Mouse (Mus musculus): Measurements from ENCODE around the gene Hras. TPM values are rescaled to one million over a fixed set of nuclear protein-coding genes. Genes with fewer than 3 reads are reported as not detected.

Hras gene
- total RNA-seq, 4 experiments from 2014 or later, result 80.0 to 105 (median 92.6) TPM

GRCm38 (mm10) chr7:141173323-141173850, 20.4 kb downstream of the Hras start:
- no peak for DNase-seq

- peak; percentile 90 for DNase-seq
Observed at GRCm38 (mm10) chr7:141172116-141173006, 21.4 kb downstream of the Hras start, which contains the start of gene Rnh1. TSS of gene Rnh1 (minus strand) at chr7:141172857.

DNA sequence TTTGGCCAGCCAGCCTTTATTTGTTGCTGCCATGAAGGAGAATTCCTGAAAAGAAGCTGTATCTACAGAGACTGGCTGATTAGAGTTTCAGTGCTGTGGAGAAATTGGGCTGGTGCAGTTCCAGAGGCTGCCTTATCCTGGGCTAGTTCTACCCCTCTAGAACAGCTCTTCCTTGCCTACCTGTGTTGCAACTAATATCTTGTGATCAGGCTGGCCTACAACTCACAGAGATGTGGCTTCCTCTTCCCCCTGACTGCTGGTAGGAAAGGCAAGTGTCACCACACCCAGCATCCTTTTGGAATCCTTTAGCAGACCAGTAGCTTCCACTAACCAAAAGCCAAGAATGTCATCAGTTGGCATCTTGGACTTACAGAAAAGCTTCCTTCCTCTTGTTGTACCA, 23.9 kb downstream of the Hras start:
- DNase-seq, result no peak

- DNase-seq, result no peak
Observed at GRCm38 (mm10) chr7:141169300-141169699, 24.5 kb downstream of the Hras start.

GRCm38 (mm10) chr7:141168518-141168953, 25.3 kb downstream of the Hras start:
- DNase-seq, result peak; percentile 81

DNA sequence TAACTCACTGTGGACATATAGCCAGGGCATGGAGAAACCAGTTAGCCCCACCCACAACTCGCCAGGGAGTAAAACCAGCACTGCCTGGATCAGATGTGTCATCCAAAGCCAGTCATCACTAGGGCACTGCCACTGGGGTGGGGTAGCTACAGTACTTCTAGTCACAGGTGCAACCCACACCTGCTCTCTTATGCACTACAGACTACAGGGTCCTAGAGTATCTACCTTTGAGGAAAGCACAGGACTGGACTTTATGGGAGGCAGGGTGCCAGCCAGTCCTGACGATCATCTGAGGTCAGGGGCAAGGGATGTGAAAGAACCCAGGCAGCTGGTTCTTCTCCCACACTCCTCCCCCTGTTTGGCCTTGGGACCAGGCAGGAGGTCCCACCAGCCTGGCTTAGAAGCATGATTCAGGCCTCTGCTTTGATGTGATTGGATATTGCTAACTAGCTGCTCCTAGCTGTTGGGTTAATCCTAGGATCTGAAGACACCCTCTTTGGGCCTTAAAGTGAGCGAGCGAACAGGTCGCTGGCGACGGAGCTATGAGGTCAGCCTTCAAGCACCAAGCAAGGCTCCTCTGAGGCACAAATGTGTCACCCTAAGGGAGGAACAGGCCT, 25.8 kb downstream of the Hras start:
- DNase-seq, result peak; percentile 82

DNA sequence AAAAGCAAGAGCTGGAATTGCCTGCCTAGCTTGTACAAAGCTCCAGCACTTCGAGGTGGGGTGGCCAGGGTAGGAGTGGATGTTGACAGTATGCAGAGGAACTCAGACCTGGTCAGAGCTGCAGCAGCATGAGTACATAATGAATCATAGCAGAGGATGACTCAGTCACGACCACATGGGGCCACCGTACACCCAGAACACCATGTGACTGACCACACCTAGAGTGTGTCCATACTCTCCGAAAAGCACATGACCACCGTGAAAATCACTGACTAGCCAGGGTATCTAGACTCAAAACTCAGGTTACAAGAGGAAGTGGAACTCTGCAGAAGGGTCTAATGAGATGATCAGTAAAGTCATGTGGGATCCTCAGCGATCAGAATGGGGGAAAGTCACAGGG, 29.0 kb downstream of the Hras start:
- DNase-seq, result peak; percentile 68

GRCm38 (mm10) chr7:141164397-141164796, 29.4 kb downstream of the Hras start:
- DNase-seq, result no peak

GRCm38 (mm10) chr7:141155362-141155761, 38.4 kb downstream of the Hras start:
- no peak for DNase-seq

- no peak for DNase-seq
Observed at GRCm38 (mm10) chr7:141148639-141149038, 45.2 kb downstream of the Hras start.

GRCm38 (mm10) chr7:141147044-141147443, 46.8 kb downstream of the Hras start:
- DNase-seq, result no peak

DNA sequence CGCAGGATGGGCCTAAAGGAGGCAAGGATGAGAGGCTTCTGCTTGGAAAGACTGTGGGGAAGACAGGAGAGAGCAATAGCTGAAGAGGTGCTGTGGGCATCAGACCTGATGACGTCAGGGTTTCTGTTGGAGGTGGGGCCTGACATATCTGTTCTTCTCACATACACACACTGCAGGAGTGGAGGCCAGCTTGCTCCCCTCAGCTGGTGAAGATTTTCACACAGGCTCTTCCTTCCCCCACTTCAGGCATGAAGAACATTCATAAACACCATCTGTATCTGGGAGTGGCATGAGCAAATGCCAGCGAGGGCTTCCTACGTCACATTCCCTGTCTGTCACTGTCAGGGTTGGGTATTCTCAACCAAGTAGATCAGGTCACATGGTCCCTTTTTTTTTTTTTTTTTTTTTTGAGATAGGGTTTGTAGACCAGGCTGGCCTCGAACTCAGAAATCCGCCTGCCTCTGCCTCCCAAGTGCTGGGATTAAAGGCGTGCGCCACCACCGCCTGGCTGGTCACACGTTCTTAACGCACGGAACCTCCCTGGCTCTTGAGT, 47.7 kb downstream of the Hras start:
- DNase-seq, result no peak

- no peak for DNase-seq
Observed at GRCm38 (mm10) chr7:141145403-141145802, 48.4 kb downstream of the Hras start.

GRCm38 (mm10) chr7:141144650-141145049, 49.2 kb downstream of the Hras start:
- no peak for DNase-seq

GRCm38 (mm10) chr7:141143861-141144260, 49.9 kb downstream of the Hras start:
- DNase-seq, result peak; percentile 51

DNA sequence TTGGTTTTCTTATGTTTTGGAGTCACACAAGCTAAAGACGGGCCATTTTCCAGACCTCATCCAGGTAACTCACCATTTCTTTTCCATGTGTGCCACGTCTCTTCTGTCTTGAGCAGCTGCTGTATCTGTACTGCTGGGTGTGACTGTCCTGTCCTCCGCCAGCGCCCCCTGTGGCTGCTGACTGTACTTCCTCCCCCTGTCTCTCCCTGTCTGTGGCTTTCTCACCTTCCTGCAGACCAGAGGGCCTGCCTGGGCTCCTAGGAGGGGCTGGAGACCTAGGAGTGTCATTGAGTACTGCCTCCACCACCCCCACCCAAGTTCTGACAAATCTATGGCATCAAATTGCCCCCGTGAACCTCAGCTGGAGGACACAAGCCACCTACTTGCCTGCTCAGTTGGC, 50.7 kb downstream of the Hras start:
- no peak for DNase-seq

DNA sequence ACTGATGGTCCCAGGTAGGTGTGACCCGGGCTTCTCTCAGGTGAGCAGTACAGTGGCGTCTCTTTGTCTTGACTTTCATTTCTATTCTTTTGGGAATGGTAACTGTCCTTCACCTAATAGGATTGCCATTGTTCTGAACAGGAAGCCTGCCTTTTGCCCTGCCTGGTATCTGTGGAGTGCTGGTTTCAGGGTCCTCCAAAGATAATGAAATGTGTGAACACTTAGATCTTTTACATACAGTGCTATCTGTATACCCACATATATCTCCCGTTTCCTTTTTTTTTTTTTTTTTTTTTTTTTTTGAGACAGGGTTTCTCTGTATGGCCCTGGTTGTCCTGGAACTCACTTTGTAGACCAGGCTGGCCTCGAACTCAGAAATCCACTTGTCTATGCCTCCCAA, 52.5 kb downstream of the Hras start:
- DNase-seq, result no peak

Small RNA genes lying within 50 kb of the gene (microRNA-seq; reads per million reads assigned to microRNA genes)
- gene Mir210, result 158 to 285 reads per million in 2 experiments

Other genes starting within 250 kb of the Hras start
- gene Ifitm5, start 243.7 kb downstream of the Hras start, total RNA-seq (2022), result 1 to 10 TPM; 1.1 to 2.7 (median 1.9) TPM
- not detected for gene Gm45717, start 238.1 kb downstream of the Hras start, total RNA-seq (2022)
- 100 to 1,000 TPM; 431 to 671 (median 563) TPM for gene Ifitm2, start 238.0 kb downstream of the Hras start, total RNA-seq (2022)
- gene Ifitm1, start 226.8 kb downstream of the Hras start, total RNA-seq (2022), result 10 to 100 TPM; 10.6 to 14.0 (median 13.4) TPM
- 100 to 1,000 TPM; 105 to 128 (median 116) TPM for gene Ifitm3, start 183.2 kb downstream of the Hras start, total RNA-seq (2022)
- gene Ifitm6, start 176.1 kb downstream of the Hras start, total RNA-seq (2022), result 1 to 10 TPM in 2 of 4 experiments, under 1 TPM in 1, not detected in 1; 0.81 to 1.5 (median 1.2) TPM
- gene Gm17387, start 164.9 kb downstream of the Hras start, total RNA-seq (2022), result not detected
- 1 to 10 TPM; 2.0 to 6.1 (median 2.7) TPM for gene B4galnt4, start 132.9 kb downstream of the Hras start, total RNA-seq (2022)
- gene Pkp3, start 115.8 kb downstream of the Hras start, total RNA-seq (2022), result 1 to 10 TPM; 1.6 to 3.1 (median 2.1) TPM
- gene Sigirr, start 93.4 kb downstream of the Hras start, total RNA-seq (2022), result 1 to 10 TPM; 4.2 to 5.8 (median 4.8) TPM
- gene Ano9, start 76.2 kb downstream of the Hras start, total RNA-seq (2022), result under 1 TPM in 1 of 4 experiments, not detected in 3; 0.21 TPM
- 10 to 100 TPM; 36.4 to 46.7 (median 43.0) TPM for gene Ptdss2, start 71.6 kb downstream of the Hras start, total RNA-seq (2022)
- gene Rnh1, start 21.1 kb downstream of the Hras start, total RNA-seq (2022), result 100 to 1,000 TPM; 339 to 382 (median 360) TPM
- 10 to 100 TPM in 1 of 4 experiments, 1 to 10 TPM in 3; 6.6 to 12.1 (median 8.4) TPM for gene Lrrc56, start 152 bp upstream of the Hras start, total RNA-seq (2022)
- gene Lmntd2, start 20.1 kb upstream of the Hras start, total RNA-seq (2022), result under 1 TPM; 0.12 to 0.94 (median 0.66) TPM
- gene Rassf7, start 21.9 kb upstream of the Hras start, total RNA-seq (2022), result 1 to 10 TPM; 5.6 to 7.7 (median 6.3) TPM
- 10 to 100 TPM; 79.8 to 92.9 (median 84.3) TPM for gene Phrf1, start 34.8 kb upstream of the Hras start, total RNA-seq (2022)
- 10 to 100 TPM in 2 of 4 experiments, 1 to 10 TPM in 2; 7.0 to 10.7 (median 9.4) TPM for gene Irf7, start 72.5 kb upstream of the Hras start, total RNA-seq (2022)
- gene Cdhr5, start 82.8 kb upstream of the Hras start, total RNA-seq (2022), result 1 to 10 TPM; 2.3 to 5.5 (median 3.2) TPM
- under 1 TPM in 1 of 4 experiments, not detected in 3; 0.67 TPM for gene Sct, start 85.1 kb upstream of the Hras start, total RNA-seq (2022)
- gene Drd4, start 98.0 kb upstream of the Hras start, total RNA-seq (2022), result 1 to 10 TPM in 1 of 4 experiments, under 1 TPM in 1, not detected in 2; 0.40 to 1.3 TPM
- gene Deaf1, start 133.7 kb upstream of the Hras start, total RNA-seq (2022), result 10 to 100 TPM; 27.1 to 47.4 (median 36.7) TPM
- gene Tmem80, start 133.7 kb upstream of the Hras start, total RNA-seq (2022), result 10 to 100 TPM; 31.4 to 46.6 (median 34.8) TPM
- gene Eps8l2, start 144.9 kb upstream of the Hras start, total RNA-seq (2022), result 1 to 10 TPM; 2.0 to 2.9 (median 2.3) TPM
- 100 to 1,000 TPM; 429 to 671 (median 576) TPM for gene Taldo1, start 198.2 kb upstream of the Hras start, total RNA-seq (2022)
- gene Gatd1, start 220.1 kb upstream of the Hras start, total RNA-seq (2022), result 10 to 100 TPM; 38.9 to 52.2 (median 47.6) TPM
- gene Cend1, start 235.5 kb upstream of the Hras start, total RNA-seq (2022), result 1 to 10 TPM; 1.5 to 2.6 (median 2.1) TPM
- 100 to 1,000 TPM in 3 of 4 experiments, 10 to 100 TPM in 1; 86.7 to 109 (median 104) TPM for gene Slc25a22, start 243.9 kb upstream of the Hras start, total RNA-seq (2022)

All from adrenal gland, adult 8-10 months (tissue).